In genomic region chr8:77350121-77350777, GRCm38 (mm10) we compare ENCODE assay signal across 22 mouse cellular contexts.
DNase-seq lines count a peak whose midpoint lies in the region; ATAC-seq lines count a peak whose summit lies in the region.
"Had no signal": no experiment of that assay in that cellular context is flagged by ENCODE, and none has a peak within 500 bp of the region (broad histone marks: within the 10 kb centered on the region; RNA-seq: fewer than 3 reads in every experiment).

No protein-coding gene starts in this region.

- no peak overlapping the region for H3K4me2 ChIP-seq in embryonic facial prominence, embryonic 13.5 days
- H3K4me2 ChIP-seq in lung, embryonic 16.5 days (ENCODE audit: low read depth, low read length) = no peak overlapping the region
- no peak overlapping the region for H3K4me2 ChIP-seq in limb, embryonic 12.5 days
- H3K4me2 ChIP-seq: forebrain, embryonic 12.5 days; heart, embryonic 11.5 days; hindbrain, embryonic 12.5 days; kidney, embryonic 15.5 days; midbrain, embryonic 15.5 days had no signal

- no peaks in the 10 kb centered on the region for H3K36me3 ChIP-seq in embryonic facial prominence, embryonic 13.5 days
- peaks cover 11% of the 10 kb centered on the region; the same call in 1 of the 2 replicates for H3K36me3 ChIP-seq in embryonic facial prominence, embryonic 10.5 days (replicated peaks)
- H3K36me3 ChIP-seq in lung, embryonic 16.5 days (ENCODE audit: control insufficient read depth, insufficient read depth, low read length) = no peaks in the 10 kb centered on the region; the same call in 1 of the 2 replicates
- H3K36me3 ChIP-seq in limb, embryonic 12.5 days = peaks cover 12% of the 10 kb centered on the region; the same call in 1 of the 2 replicates
- H3K36me3 ChIP-seq: forebrain, embryonic 12.5 days; hindbrain, embryonic 12.5 days; midbrain, embryonic 15.5 days had no signal

- H3K4me3 ChIP-seq in embryonic facial prominence, embryonic 13.5 days = no peak overlapping the region
- H3K4me3 ChIP-seq in embryonic facial prominence, embryonic 10.5 days = no peak overlapping the region
- no peak overlapping the region for H3K4me3 ChIP-seq in lung, embryonic 16.5 days (ENCODE audit: low read length)
- H3K4me3 ChIP-seq in limb, embryonic 12.5 days (replicated peaks) = no peak overlapping the region
- H3K4me3 ChIP-seq: erythroblast, embryonic 14.5 days; forebrain, embryonic 12.5 days; hindbrain, embryonic 12.5 days; kidney, embryonic 15.5 days; midbrain, embryonic 15.5 days; myocyte had no signal

- H3K9ac ChIP-seq in embryonic facial prominence, embryonic 13.5 days = no peak overlapping the region
- H3K9ac ChIP-seq in lung, embryonic 16.5 days (ENCODE audit: low read length) = no peak overlapping the region
- H3K9ac ChIP-seq in limb, embryonic 12.5 days (replicated peaks) = no peak overlapping the region
- H3K9ac ChIP-seq: forebrain, embryonic 12.5 days; hindbrain, embryonic 12.5 days; kidney, embryonic 15.5 days; midbrain, embryonic 15.5 days had no signal

- peaks cover 63% of the 10 kb centered on the region for H3K4me1 ChIP-seq in embryonic facial prominence, embryonic 13.5 days
- H3K4me1 ChIP-seq in embryonic facial prominence, embryonic 10.5 days = peaks cover 34% of the 10 kb centered on the region
- H3K4me1 ChIP-seq in lung, embryonic 16.5 days (replicated peaks; ENCODE audit: control insufficient read depth, insufficient read depth, low read length) = no peaks in the 10 kb centered on the region
- H3K4me1 ChIP-seq in limb, embryonic 12.5 days (replicated peaks) = peaks cover 48% of the 10 kb centered on the region
- H3K4me1 ChIP-seq: kidney, embryonic 15.5 days; midbrain, embryonic 15.5 days had no signal

- no peak for ATAC-seq in embryonic facial prominence, embryonic 13.5 days (ENCODE audit: insufficient number of reproducible peaks, insufficient read depth, low FRiP score, low TSS enrichment, low read depth)
- peak; percentile 59 for ATAC-seq in lung, embryonic 16.5 days (ENCODE audit: low read depth)
- no peak for ATAC-seq in limb, embryonic 12.5 days (ENCODE audit: insufficient number of reproducible peaks, insufficient read depth, low FRiP score, low TSS enrichment, low read depth)
- ATAC-seq: midbrain, embryonic 15.5 days had no signal

- no peaks in the 10 kb centered on the region for H3K27me3 ChIP-seq in embryonic facial prominence, embryonic 13.5 days
- no peaks in the 10 kb centered on the region for H3K27me3 ChIP-seq in embryonic facial prominence, embryonic 10.5 days (replicated peaks; ENCODE audit: low read depth, poor library complexity, severe bottlenecking)
- no peaks in the 10 kb centered on the region for H3K27me3 ChIP-seq in lung, embryonic 16.5 days (ENCODE audit: control insufficient read depth, insufficient read depth, low read depth, low read length)
- H3K27me3 ChIP-seq in limb, embryonic 12.5 days = no peaks in the 10 kb centered on the region
- H3K27me3 ChIP-seq: forebrain, embryonic 12.5 days; hindbrain, embryonic 12.5 days; kidney, embryonic 15.5 days; midbrain, embryonic 15.5 days had no signal

- peak overlapping the region; percentile 74 for H3K27ac ChIP-seq in embryonic facial prominence, embryonic 13.5 days
- H3K27ac ChIP-seq in embryonic facial prominence, embryonic 10.5 days (replicated peaks) = no peak overlapping the region
- 0 out of 2 replicates have a peak overlapping the region, but pooled peaks have one; percentile 29 for H3K27ac ChIP-seq in lung, embryonic 16.5 days (ENCODE audit: low read length)
- H3K27ac ChIP-seq in limb, embryonic 12.5 days = peak overlapping the region; percentile 87
- H3K27ac ChIP-seq: forebrain, embryonic 12.5 days; hindbrain, embryonic 12.5 days; kidney, embryonic 15.5 days; midbrain, embryonic 15.5 days had no signal

- WGBS in embryonic facial prominence, embryonic 13.5 days = 44% methylated on average over 4 of the region's 4 CpGs
- 89% methylated on average over 4 of the region's 4 CpGs for WGBS in embryonic facial prominence, embryonic 10.5 days
- WGBS in lung, embryonic 16.5 days = 71% methylated on average over 4 of the region's 4 CpGs
- 80% methylated on average over 4 of the region's 4 CpGs for WGBS in limb, embryonic 12.5 days

- no peaks in the 10 kb centered on the region for H3K9me3 ChIP-seq in embryonic facial prominence, embryonic 13.5 days
- H3K9me3 ChIP-seq in embryonic facial prominence, embryonic 10.5 days = no peaks in the 10 kb centered on the region
- no peaks in the 10 kb centered on the region for H3K9me3 ChIP-seq in lung, embryonic 16.5 days (ENCODE audit: control insufficient read depth, low read length)
- no peaks in the 10 kb centered on the region for H3K9me3 ChIP-seq in limb, embryonic 12.5 days
- H3K9me3 ChIP-seq: forebrain, embryonic 12.5 days; hindbrain, embryonic 12.5 days; kidney, embryonic 15.5 days; midbrain, embryonic 15.5 days had no signal

- no peak for DNase-seq in embryonic facial prominence, embryonic 10.5 days (ENCODE audit: low spot score)
- DNase-seq in lung, postnatal 14 days = no peak
- DNase-seq in layer of hippocampus, adult 9-11 months = no peak
- DNase-seq in retina, embryonic 14.5 days (ENCODE audit: low spot score) = no peak
- no peak for DNase-seq in retina, postnatal 1 day
- DNase-seq: adrenal gland, adult 8-10 months; cerebellum, adult 9-10 months; gastrocnemius, postnatal 10 days; kidney, adult 11 months; kidney, postnatal 36 days; thymus, adult 18-20 months; thymus, postnatal 36 days had no signal
